Mouse (Mus musculus) embryonic facial prominence, embryonic 15.5 days (tissue): Measurements from ENCODE around the gene D430041D05Rik. TPM values are rescaled to one million over a fixed set of nuclear protein-coding genes. Genes with fewer than 3 reads are reported as not detected.

Source experiments
- ATAC-seq: fragments of 200-750 bp; cut with Nextera tagmentation; 2 replicates; pipeline ENCODE4 v1.8.0; 2017; ENCODE audit warnings: low read depth, moderate TSS enrichment; ENCODE audit not compliant: insufficient number of reproducible peaks, low FRiP score, low TSS enrichment
- H3K27ac ChIP-seq: fragments of 300-500 bp; sonication (generic); replicated peaks from 2 replicates; pipeline ENCODE4 v1.5.1; 2015; ENCODE audit warnings: mild to moderate bottlenecking, inconsistent platforms
- H3K27me3 ChIP-seq: fragments of 300-500 bp; sonication (generic); 2 replicates; pipeline ENCODE4 v1.6.1; 2015; ENCODE audit warnings: inconsistent platforms
- H3K36me3 ChIP-seq: fragments of 300-500 bp; sonication (generic); 2 replicates; pipeline ENCODE4 v1.6.1; 2015; ENCODE audit warnings: mild to moderate bottlenecking, inconsistent platforms
- H3K4me1 ChIP-seq: fragments of 300-500 bp; sonication (generic); 2 replicates; pipeline ENCODE4 v1.6.1; 2015; ENCODE audit warnings: inconsistent platforms
- H3K4me2 ChIP-seq: fragments of 300-500 bp; sonication (generic); replicated peaks from 2 replicates; pipeline ENCODE4 v1.6.1; 2015; ENCODE audit warnings: mild to moderate bottlenecking, inconsistent platforms
- H3K4me3 ChIP-seq: fragments of 300-500 bp; sonication (generic); replicated peaks from 2 replicates; pipeline ENCODE4 v1.5.1; 2015; ENCODE audit warnings: mild to moderate bottlenecking, inconsistent platforms
- H3K9ac ChIP-seq: fragments of 300-500 bp; sonication (generic); 2 replicates; pipeline ENCODE4 v1.6.1; 2015; ENCODE audit warnings: inconsistent platforms
- H3K9me3 ChIP-seq: fragments of 300-500 bp; sonication (generic); replicated peaks from 2 replicates; pipeline ENCODE4 v1.6.1; 2016; ENCODE audit warnings: inconsistent platforms
- WGBS: fragments of 180-500 bp; shearing (Covaris S2); methylation state at CpG from one replicate; pipeline ENCODE4 v1.1.7; 2015; 5-methylcytosine and 5-hydroxymethylcytosine counted together
- polyA plus RNA-seq: library from polyadenylated mRNA; unstranded; fragments of >200 nt; fragmentation: Nextera tagmentation; extraction: Ambion mirVana; gene quantifications from 2 replicates; pipeline ENCODE4 v1.2.1, GENCODE M21; 2015

D430041D05Rik gene
- polyA plus RNA-seq, 1 experiment from 2014 or later = 0.67 TPM

DNA sequence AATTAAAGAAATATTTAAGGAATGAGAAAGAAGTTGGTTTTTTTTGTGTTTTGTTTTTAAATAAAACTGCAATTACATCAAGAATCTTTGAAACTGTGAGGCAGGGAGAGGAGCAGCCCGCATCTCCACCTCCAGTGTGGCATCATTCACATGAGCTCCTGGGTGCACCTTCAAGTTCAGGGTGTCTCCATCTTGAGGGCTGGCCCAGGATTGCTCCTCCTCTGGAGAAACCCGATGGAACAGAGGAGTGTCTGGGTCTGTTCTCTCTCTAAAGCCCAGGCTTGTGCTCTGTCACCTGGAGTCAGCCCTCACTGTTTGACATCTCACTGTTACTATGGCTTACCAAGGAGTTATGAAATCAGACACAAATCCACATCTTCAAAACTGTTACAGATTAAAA is 219.1 kb downstream of the D430041D05Rik start:
- ATAC-seq = no peak
- H3K4me3 ChIP-seq = no peak overlapping the region
- WGBS = 35% methylated on average over 2 of the region's 2 CpGs

DNA sequence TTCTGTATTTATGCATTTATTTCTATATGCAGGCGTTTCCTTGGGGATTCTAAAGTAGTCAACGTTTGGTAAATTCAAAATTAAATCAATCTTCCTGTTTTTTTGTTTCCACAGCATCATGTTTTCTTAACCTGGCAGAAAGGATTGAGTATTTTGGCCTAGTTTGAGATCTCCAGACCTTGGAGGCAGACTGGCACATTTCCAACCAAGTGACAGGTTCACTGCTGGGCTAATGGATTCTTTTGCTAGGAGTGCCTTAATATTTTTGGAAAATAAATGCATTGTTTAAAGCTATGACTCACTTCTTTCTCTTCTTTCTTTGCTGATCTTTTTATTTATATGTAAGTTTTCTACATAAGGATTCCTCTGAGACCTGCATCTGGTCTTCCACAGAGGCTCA is 222.0 kb downstream of the D430041D05Rik start:
- H3K4me1 ChIP-seq = no peaks in the 10 kb centered on the region
- H3K36me3 ChIP-seq = no peaks in the 10 kb centered on the region
- no peaks in the 10 kb centered on the region for H3K9me3 ChIP-seq
- H3K27me3 ChIP-seq = no peaks in the 10 kb centered on the region
- H3K4me3 ChIP-seq = no peak overlapping the region
- no peak overlapping the region for H3K9ac ChIP-seq
- no peak overlapping the region for H3K4me2 ChIP-seq
- H3K27ac ChIP-seq = no peak overlapping the region
- WGBS = 59% methylated on average over 2 of the region's 2 CpGs
- ATAC-seq = no peak

More for the DNA sequence above, 219.1 kb downstream of the D430041D05Rik start:
- no peak overlapping the region for H3K9ac ChIP-seq
- H3K36me3 ChIP-seq = no peaks in the 10 kb centered on the region
- no peak overlapping the region for H3K4me2 ChIP-seq
- H3K27me3 ChIP-seq = no peaks in the 10 kb centered on the region
- H3K9me3 ChIP-seq = no peaks in the 10 kb centered on the region
- H3K4me1 ChIP-seq = no peaks in the 10 kb centered on the region
- no peak overlapping the region for H3K27ac ChIP-seq

DNA sequence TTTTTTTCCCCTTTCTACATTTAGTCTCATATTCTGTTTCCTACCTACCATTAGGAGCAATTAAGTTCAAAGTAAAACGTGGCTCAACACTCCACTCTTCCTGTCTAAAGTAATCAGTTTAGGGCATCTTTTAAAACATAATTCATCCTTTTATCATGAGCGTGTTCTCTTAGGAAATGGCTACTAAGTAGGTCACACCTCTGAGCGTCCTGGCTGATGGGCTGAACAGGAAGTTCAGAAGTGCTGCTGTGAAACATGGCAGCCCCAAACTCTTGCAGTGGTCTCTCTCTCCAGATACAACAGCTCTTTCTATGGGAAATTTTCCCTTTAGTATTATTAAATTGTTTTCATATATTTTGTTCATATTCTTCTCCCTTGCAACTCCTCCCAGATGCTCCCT is 223.7 kb downstream of the D430041D05Rik start:
- no peak for ATAC-seq
- Histone ChIP-seq H3K9ac (no peak overlapping the region), H3K27ac (no peak overlapping the region), H3K4me2 (no peak overlapping the region), H3K36me3 (no peaks in the 10 kb centered on the region), H3K4me1 (no peaks in the 10 kb centered on the region), H3K27me3 (no peaks in the 10 kb centered on the region), H3K9me3 (no peaks in the 10 kb centered on the region), H3K4me3 (no peak overlapping the region)
- WGBS = 48% methylated on average over 3 of the region's 3 CpGs

DNA sequence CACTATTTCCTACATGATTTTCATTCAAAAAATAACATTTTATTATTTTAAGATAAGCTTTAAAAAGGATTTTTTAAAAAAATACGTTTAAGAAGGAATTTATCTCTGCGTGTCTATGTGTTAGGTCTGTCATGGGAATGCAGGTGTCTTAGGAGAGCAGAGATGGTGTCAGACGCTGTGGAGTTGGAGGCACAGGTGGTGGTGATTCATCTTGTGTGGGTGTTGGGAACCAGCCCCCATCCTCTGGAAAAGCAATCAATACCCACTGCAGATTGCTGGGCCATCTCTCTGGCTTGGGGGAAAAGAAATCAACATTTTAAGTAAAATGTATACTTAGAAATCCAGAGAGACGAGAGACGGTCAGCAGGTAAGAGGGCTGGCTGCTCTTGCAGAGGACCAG is 225.2 kb downstream of the D430041D05Rik start:
- Histone ChIP-seq H3K27ac (no peak overlapping the region), H3K9ac (no peak overlapping the region), H3K36me3 (no peaks in the 10 kb centered on the region), H3K9me3 (no peaks in the 10 kb centered on the region), H3K4me3 (no peak overlapping the region), H3K27me3 (no peaks in the 10 kb centered on the region), H3K4me2 (no peak overlapping the region), H3K4me1 (no peaks in the 10 kb centered on the region)
- 84% methylated on average over 5 of the region's 5 CpGs for whole genome bisulfite sequencing
- no peak for ATAC-seq

DNA sequence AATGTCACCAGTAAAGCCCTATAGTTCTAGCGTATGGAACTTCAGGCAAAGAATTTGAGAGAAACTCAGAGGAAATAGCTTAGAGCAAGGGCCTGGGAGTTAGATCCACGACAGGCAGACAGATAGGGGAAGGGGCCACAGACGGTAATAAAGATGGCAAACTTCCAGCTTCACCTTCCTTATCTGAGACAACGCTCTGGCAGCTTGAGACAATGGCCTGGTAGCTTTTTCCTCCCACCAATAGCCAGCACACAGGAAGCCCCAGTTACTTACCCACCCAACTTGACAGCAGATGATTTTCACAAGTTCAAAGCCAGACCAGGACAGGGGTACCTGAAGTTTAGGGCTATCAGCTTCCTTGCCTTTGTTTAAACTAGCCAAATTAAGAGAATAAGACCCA is 226.5 kb downstream of the D430041D05Rik start:
- ATAC-seq = no peak
- Histone ChIP-seq H3K4me1 (no peaks in the 10 kb centered on the region), H3K27me3 (no peaks in the 10 kb centered on the region), H3K9me3 (no peaks in the 10 kb centered on the region), H3K4me3 (no peak overlapping the region), H3K9ac (no peak overlapping the region), H3K36me3 (no peaks in the 10 kb centered on the region), H3K27ac (no peak overlapping the region), H3K4me2 (no peak overlapping the region)
- WGBS = 63% methylated on average over 4 of the region's 4 CpGs

DNA sequence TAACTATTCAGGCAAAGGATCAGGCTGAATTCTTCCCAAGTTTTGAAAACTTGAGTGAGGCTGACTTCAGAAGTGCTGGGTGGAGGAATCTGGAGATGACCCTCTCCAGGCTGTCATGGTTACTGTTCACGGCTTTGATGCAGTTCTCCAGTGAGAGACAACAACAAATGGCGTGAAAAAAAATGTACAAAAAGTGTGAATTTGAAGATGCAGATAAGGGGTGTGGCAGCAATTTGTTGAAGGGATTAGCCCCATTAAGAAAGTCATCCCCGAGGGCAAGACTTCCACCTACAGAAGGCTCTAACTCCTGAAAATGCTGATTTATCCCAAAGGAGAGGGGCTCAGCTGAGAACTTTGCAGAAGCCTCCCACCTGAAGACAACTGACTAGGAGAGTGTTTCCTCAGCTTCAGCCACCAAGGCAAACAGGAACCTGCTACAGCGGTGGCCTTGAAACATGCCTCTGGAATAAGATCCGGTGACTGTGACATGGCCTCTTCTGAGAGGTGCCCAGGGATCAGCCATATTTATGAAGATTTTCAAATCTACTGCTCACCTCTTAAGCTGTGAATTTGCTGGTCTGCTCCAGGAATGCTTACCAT is 227.5 kb downstream of the D430041D05Rik start:
- no peak overlapping the region for H3K9ac ChIP-seq
- H3K27ac ChIP-seq = no peak overlapping the region
- no peaks in the 10 kb centered on the region for H3K9me3 ChIP-seq
- no peaks in the 10 kb centered on the region for H3K27me3 ChIP-seq
- 0 out of 2 replicates have a peak, but pooled peaks cover under 1% of the 10 kb centered on the region for H3K4me1 ChIP-seq
- no peak for ATAC-seq
- no peak overlapping the region for H3K4me3 ChIP-seq
- H3K36me3 ChIP-seq = no peaks in the 10 kb centered on the region
- WGBS = 66% methylated on average over 5 of the region's 5 CpGs
- H3K4me2 ChIP-seq = no peak overlapping the region

DNA sequence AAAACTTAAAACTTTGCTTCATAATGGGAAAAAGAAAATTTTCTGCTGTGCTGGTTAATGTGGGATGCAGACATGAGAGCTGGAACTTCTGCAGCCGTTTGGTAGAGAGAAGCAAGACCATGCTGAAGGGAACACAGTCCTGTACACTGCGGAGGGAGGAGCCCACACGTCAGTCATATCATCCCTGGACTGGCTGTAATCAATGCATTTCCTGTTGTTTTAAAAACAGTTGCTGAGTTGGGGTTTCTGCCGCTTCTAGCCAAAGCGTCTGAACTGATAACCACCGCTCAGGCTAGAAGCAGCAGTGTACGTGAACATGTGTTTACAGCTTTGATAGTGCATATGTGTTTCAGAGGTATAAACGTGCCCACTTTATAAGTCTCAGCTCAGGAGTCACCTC is 231.2 kb downstream of the D430041D05Rik start:
- ATAC-seq = no peak
- no peaks in the 10 kb centered on the region for H3K36me3 ChIP-seq
- WGBS = 82% methylated on average over 8 of the region's 8 CpGs

DNA sequence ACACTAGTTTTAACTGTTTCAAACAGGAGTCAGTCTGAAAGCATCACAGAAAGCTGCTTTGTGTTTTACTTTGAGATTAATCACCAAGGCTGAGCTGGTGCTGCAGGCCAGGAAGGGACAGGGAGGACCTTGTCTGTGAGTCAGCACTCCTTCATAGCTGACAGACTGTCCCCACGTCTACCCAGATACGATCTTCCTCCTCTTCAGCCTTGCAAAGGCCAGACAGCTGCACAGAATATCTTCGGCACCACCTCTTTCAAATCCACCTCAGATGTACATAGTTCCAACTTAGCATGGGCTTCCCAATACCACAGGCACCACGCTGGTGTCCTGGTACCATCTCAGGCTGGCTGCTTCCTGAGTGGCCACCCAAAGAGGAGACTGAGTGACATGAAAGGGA is 232.6 kb downstream of the D430041D05Rik start:
- 72% methylated on average over 4 of the region's 4 CpGs for WGBS
- no peaks in the 10 kb centered on the region for H3K36me3 ChIP-seq
- H3K9ac ChIP-seq = no peak overlapping the region
- H3K27me3 ChIP-seq = no peaks in the 10 kb centered on the region
- no peak overlapping the region for H3K4me3 ChIP-seq
- no peak for ATAC-seq
- no peaks in the 10 kb centered on the region for H3K9me3 ChIP-seq
- peaks cover 28% of the 10 kb centered on the region for H3K4me1 ChIP-seq
- 0 out of 2 replicates have a peak overlapping the region, but pooled peaks have one; percentile 80 for H3K27ac ChIP-seq
- no peak overlapping the region for H3K4me2 ChIP-seq

More for the DNA sequence above, 231.2 kb downstream of the D430041D05Rik start:
- Histone ChIP-seq H3K4me2 (no peak overlapping the region), H3K4me3 (no peak overlapping the region), H3K4me1 (peaks cover 28% of the 10 kb centered on the region), H3K9me3 (no peaks in the 10 kb centered on the region), H3K27ac (no peak overlapping the region), H3K27me3 (no peaks in the 10 kb centered on the region), H3K9ac (no peak overlapping the region)

DNA sequence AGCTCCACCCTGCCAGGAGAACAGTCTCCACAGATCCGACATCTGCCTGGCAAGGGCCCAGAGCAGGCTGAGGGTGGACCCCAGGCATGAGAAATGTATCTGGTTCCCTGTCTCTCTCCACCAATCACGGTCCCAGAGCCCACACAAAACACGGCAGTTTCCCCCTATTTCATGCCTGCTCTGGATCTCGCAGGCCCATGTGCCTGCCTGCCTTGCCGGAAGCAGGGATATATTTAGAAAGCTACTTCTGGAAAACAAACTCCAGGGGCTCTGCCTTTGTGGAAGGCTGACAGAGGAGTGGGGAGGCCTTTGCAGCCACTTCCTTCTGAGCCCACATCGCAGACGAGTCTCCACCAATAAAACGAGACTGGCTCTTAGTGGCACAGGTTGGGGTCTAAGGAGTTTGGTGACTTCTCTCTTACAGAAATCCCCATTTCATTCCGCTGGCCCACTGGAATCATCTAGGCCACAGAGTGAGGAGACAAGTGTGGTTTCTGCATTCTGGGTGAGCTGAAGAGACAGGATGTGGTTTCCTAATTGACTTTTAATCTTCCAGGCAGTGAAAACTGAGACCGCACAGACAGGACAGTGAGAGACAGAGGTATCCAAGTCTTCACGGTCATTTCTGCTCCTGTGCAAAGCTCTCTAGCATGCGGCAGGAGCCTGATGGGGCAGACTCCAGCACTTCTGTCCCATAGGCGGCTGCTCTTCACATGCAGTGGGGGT is 233.7 kb downstream of the D430041D05Rik start:
- Histone ChIP-seq H3K9ac (no peak overlapping the region), H3K4me1 (peaks cover 28% of the 10 kb centered on the region), H3K4me2 (peak overlapping the region; percentile 29; the same call in 1 of the 2 replicates), H3K9me3 (no peaks in the 10 kb centered on the region), H3K27me3 (no peaks in the 10 kb centered on the region), H3K4me3 (no peak overlapping the region), H3K27ac (peak overlapping the region; percentile 80), H3K36me3 (no peaks in the 10 kb centered on the region)
- 17% methylated on average over 13 of the region's 13 CpGs for WGBS
- ATAC-seq = peak; percentile 82

DNA sequence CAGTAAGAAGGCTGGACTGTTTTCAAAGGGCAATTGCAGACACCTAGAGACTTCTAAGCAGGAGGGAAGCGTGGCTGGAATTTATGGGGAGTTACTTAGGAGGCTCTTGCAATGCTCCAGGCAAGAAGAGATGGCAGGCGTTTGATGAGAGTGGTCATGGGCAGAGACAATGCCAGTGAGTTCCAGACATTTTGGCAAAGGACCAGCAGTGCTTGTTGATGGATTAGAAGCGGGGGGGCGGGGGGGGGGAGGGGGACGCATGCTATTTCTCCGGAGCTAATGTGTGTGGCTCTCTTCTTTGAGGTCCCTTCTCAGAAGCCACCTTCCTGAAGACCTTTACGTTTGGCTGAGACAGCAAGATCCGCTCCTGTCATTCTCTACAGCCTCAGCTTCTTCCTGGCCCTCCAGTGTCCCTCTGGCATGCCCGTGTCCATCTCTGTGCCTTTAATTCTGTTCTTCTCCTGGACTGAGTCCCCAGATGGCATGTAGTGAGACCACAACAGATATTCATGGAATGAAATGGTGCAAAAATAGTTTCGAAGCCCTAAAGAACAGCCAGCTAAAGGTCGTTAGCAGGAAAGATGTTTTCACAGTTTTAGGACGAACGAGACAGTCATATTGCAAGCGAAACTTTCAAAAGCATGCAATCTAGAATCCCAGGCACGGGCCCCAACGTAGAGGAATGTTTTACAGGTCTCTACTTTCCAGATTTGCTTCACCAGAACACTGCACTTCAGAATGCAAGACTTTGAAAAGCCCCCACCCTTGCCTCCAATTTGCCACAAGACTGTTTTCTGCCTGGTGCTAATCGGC is 234.4 kb downstream of the D430041D05Rik start:
- H3K4me1 ChIP-seq = peaks cover 28% of the 10 kb centered on the region
- H3K9ac ChIP-seq = no peak overlapping the region
- no peaks in the 10 kb centered on the region for H3K27me3 ChIP-seq
- H3K9me3 ChIP-seq = no peaks in the 10 kb centered on the region
- H3K4me3 ChIP-seq = no peak overlapping the region
- H3K27ac ChIP-seq = peak overlapping the region; percentile 80
- peak overlapping the region; percentile 29; the same call in 1 of the 2 replicates for H3K4me2 ChIP-seq
- ATAC-seq = no peak
- WGBS = 29% methylated on average over 17 of the region's 17 CpGs
- no peaks in the 10 kb centered on the region for H3K36me3 ChIP-seq

DNA sequence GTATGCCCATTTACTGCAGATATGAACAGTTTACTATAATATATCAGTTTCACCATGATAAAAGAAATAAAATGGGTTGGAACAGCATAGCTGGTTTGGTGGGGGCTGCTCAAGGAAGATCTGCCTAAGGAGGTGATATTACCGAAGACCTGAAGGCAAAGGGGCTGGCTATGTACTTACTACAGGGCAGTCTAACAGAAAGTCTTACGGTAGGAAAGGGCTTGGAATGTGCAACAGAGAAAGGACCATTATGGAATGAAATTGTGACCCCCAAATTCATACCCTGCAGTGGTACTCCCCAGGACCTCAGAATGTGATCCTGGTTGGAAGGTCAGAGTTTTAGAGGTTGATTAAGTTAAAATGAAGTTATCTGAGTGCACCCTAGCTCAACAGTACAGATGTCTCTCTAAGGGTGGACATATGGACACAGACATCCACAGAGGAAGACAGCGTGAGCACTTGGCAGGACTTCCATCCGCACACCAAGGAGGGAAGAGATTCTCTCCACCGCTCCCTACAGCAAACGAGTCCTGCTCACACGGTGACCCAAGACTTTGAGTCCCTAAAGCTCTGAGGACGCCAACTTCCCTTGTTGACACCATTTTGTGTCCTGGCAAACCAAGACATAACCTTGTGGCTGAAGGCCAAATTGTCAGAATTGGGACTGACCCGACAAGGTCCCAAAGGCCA is 235.2 kb downstream of the D430041D05Rik start:
- ATAC-seq = no peak
- Histone ChIP-seq H3K4me1 (peaks cover 28% of the 10 kb centered on the region), H3K4me2 (no peak overlapping the region), H3K4me3 (no peak overlapping the region), H3K36me3 (no peaks in the 10 kb centered on the region), H3K9ac (no peak overlapping the region), H3K9me3 (no peaks in the 10 kb centered on the region), H3K27me3 (no peaks in the 10 kb centered on the region), H3K27ac (peak overlapping the region; percentile 80; the same call in 1 of the 2 replicates)
- 89% methylated on average over 9 of the region's 9 CpGs for WGBS
